Mouse (Mus musculus): ENCODE results near the gene Ndufv1.
"Not testable (repeated sequence)": the region's sequence is repeated elsewhere in the genome, so short reads cannot be mapped to it uniquely, and the experiment has no call there.

Ndufv1 gene

GRCm38 (mm10) chr19:4012432-4013022 is at the start of gene Ndufv1:
TSS of gene Ndufv1 (minus strand) at chr19:4012806.
- in situ Hi-C loops (cut with MboI): no loop called here

GRCm38 (mm10) chr19:4060899-4061465 is 48.4 kb upstream of the Ndufv1 start:
- in situ Hi-C loops (cut with MboI): no loop called here

- in situ Hi-C loops (cut with MboI): not testable (repeated sequence)
Measured at GRCm38 (mm10) chr19:4060044-4060898, 47.7 kb upstream of the Ndufv1 start.

GRCm38 (mm10) chr19:4059069-4059740 is 46.6 kb upstream of the Ndufv1 start, which contains the start of gene Gstp3:
TSS of gene Gstp3 (minus strand) at chr19:4059569.
- in situ Hi-C loops (cut with MboI): no loop called here

GRCm38 (mm10) chr19:4058581-4058980 is 46.0 kb upstream of the Ndufv1 start:
- in situ Hi-C loops (cut with MboI): no loop called here

GRCm38 (mm10) chr19:4057962-4058361 is 45.4 kb upstream of the Ndufv1 start:
- in situ Hi-C loops (cut with MboI): no loop called here

- in situ Hi-C loops (cut with MboI): no loop called here
Measured at GRCm38 (mm10) chr19:4057389-4057788, 44.8 kb upstream of the Ndufv1 start.

GRCm38 (mm10) chr19:4056727-4057126 is 44.1 kb upstream of the Ndufv1 start:
- in situ Hi-C loops (cut with MboI): no loop called here

GRCm38 (mm10) chr19:4055947-4056693 is 43.5 kb upstream of the Ndufv1 start:
- in situ Hi-C loops (cut with MboI): no loop called here

- in situ Hi-C loops (cut with MboI): no loop called here
Measured at GRCm38 (mm10) chr19:4055216-4055946, 42.8 kb upstream of the Ndufv1 start.

GRCm38 (mm10) chr19:4054613-4055012 is 42.0 kb upstream of the Ndufv1 start:
- in situ Hi-C loops (cut with MboI): no loop called here

- in situ Hi-C loops (cut with MboI): no loop called here
Measured at GRCm38 (mm10) chr19:4052516-4053030, 40.0 kb upstream of the Ndufv1 start.

GRCm38 (mm10) chr19:4051741-4052515 is 39.3 kb upstream of the Ndufv1 start:
- in situ Hi-C loops (cut with MboI): no loop called here

- in situ Hi-C loops (cut with MboI): no loop called here
Measured at GRCm38 (mm10) chr19:4051016-4051415, 38.4 kb upstream of the Ndufv1 start.

GRCm38 (mm10) chr19:4049069-4049468 is 36.5 kb upstream of the Ndufv1 start:
- in situ Hi-C loops (cut with MboI): not testable (repeated sequence)

GRCm38 (mm10) chr19:4047859-4048258 is 35.3 kb upstream of the Ndufv1 start:
- in situ Hi-C loops (cut with MboI): no loop called here

GRCm38 (mm10) chr19:4046866-4047254 is 34.3 kb upstream of the Ndufv1 start:
- in situ Hi-C loops (cut with MboI): no loop called here

- in situ Hi-C loops (cut with MboI): no loop called here
Measured at GRCm38 (mm10) chr19:4045966-4046865, 33.6 kb upstream of the Ndufv1 start, which contains the start of gene Gstp2. TSS of gene Gstp2 (minus strand) at chr19:4046023.

- in situ Hi-C loops (cut with MboI): not testable (repeated sequence)
Measured at GRCm38 (mm10) chr19:4044109-4044508, 31.5 kb upstream of the Ndufv1 start.
